Mouse (Mus musculus) thymus, postnatal 14 days (tissue): Measurements from ENCODE around the gene Paqr4.

Experiments
- DNase-seq: peaks from one replicate; pipeline ENCODE4 v3.0.0; 2021

Paqr4 gene

GRCm38 (mm10) chr17:23725477-23725876, 15.2 kb downstream of the Paqr4 start:
- no peak for DNase-seq

- no peak for DNase-seq
Measured at GRCm38 (mm10) chr17:23722376-23723125, 18.1 kb downstream of the Paqr4 start, which contains the start of gene 1520401A03Rik. Gene 1520401A03Rik (minus strand): TSS chr17:23722783.

- no peak for DNase-seq
Measured at GRCm38 (mm10) chr17:23721886-23722285, 18.8 kb downstream of the Paqr4 start.

- DNase-seq, result no peak
Measured at GRCm38 (mm10) chr17:23719455-23719854, 21.2 kb downstream of the Paqr4 start.

- no peak for DNase-seq
Measured at GRCm38 (mm10) chr17:23717003-23717402, 23.7 kb downstream of the Paqr4 start.

- DNase-seq, result peak; percentile 72
Measured at GRCm38 (mm10) chr17:23706212-23706611, 34.5 kb downstream of the Paqr4 start.

GRCm38 (mm10) chr17:23705525-23706104, 35.1 kb downstream of the Paqr4 start:
- DNase-seq, result no peak

GRCm38 (mm10) chr17:23704741-23705140, 35.9 kb downstream of the Paqr4 start:
- no peak for DNase-seq

GRCm38 (mm10) chr17:23703301-23703700, 37.4 kb downstream of the Paqr4 start:
- DNase-seq, result no peak

- DNase-seq, result peak; percentile 85
Measured at GRCm38 (mm10) chr17:23700079-23700478, 40.6 kb downstream of the Paqr4 start.

GRCm38 (mm10) chr17:23699131-23700077, 41.3 kb downstream of the Paqr4 start:
- peak; percentile 25 for DNase-seq

- no peak for DNase-seq
Measured at GRCm38 (mm10) chr17:23695801-23696200, 44.9 kb downstream of the Paqr4 start.

GRCm38 (mm10) chr17:23694491-23694890, 46.2 kb downstream of the Paqr4 start:
- no peak for DNase-seq
